Mouse (Mus musculus): ENCODE measurements around the gene Ttn.

Ttn gene

DNA sequence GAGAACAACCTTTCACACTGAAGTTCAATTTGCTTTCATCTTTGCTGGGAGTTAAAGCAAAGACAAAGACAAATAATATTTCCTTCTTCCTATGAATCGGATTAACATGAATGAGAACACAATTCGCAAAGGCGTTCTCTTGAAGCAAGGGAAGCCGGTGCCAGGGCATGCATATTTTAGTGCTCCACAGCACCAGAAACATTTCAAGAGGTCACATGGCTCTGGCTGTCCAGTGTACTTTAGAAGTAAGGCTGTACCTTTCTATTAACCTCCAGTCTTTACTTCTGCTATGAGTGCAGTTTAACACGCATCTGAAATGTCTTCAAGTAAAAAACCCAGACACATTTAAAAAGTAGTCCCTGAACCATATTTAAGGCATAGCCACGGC, 20.3 kb downstream of the Ttn start:
- no peak for DNase-seq

GRCm38 (mm10) chr2:76961420-76962044, 20.8 kb downstream of the Ttn start:
- no peak for DNase-seq

DNA sequence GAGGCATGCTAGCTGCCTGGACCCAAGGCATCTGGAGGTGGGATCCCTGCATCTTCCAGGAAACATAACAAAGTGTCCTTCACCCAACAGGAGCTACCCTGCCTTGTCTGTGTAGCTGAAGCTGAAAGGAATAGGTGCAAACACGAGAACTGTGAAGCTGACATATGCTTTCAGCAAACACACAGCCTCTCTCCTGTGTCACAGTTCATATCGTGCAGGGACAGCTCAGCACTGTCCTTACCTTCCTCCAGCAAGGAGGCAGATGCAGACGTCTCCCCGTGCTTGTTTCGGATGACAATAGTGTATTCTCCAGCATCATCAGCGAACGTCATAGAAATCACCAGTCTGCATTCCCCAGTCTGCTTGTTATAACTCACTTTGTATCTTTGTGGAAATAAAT, 32.6 kb downstream of the Ttn start:
- no peak for DNase-seq

DNA sequence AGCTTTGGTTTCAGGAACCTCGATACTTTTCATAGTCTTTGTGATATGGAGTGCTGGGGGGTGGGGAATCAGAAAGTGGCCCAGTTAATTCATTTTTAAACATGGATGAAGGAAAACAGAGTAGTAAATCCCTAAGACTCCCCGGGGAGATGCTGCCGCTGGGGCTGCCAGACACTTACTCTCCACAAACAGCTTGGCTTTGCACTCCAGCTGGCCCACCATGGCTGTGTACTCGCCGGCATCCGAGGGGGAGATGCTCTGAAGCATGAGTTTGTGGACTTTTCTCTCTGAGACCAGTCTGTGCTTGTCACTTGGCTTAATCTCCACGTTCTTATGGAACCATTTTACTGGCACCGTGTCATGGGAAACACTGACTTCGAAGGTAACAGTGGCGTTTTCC, 43.8 kb downstream of the Ttn start:
- no peak for DNase-seq

GRCm38 (mm10) chr2:76929718-76930117, 52.6 kb downstream of the Ttn start:
- DNase-seq = peak; percentile 65

GRCm38 (mm10) chr2:76928816-76929215, 53.5 kb downstream of the Ttn start:
- no peak for DNase-seq

GRCm38 (mm10) chr2:76928298-76928697, 54.0 kb downstream of the Ttn start:
- DNase-seq = no peak

DNA sequence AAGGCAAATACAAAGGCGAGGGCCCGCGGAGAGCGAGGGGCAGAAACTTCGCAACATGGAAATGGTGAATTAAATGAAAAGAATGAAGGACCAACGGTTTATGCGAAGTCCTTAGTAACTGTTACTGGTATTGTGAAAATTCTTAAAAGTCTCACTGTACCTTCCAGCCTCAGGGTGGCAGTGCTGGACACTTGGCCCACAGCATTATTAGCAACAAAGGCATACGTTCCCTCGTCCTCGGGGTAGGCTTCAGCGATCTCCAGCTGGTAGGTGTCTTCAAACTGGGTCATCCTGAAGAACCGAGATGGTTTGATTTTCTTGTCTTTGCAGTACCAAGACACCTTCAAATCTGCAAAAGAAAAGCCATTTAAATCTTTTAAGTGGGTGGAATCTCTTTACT, 55.4 kb downstream of the Ttn start:
- DNase-seq = no peak

DNA sequence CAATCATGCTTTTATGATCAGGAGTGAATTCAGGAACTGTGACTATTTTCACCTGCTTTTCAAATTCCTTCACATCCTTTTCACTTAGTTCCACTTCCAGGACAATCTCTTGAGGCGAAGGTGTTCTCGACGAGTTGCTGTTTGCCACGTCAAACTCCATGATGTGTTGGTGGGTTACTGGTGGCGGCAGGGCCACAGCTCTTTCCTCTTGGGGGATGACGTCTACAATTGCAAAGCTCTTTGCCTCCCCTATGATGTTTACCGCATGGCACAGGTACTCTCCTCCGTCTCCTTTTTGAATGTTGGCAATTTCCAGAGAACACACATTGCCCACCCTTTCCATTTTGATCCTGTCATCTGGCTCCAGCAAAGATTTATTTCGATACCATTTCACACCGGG, 67.4 kb downstream of the Ttn start:
- DNase-seq = no peak

DNA sequence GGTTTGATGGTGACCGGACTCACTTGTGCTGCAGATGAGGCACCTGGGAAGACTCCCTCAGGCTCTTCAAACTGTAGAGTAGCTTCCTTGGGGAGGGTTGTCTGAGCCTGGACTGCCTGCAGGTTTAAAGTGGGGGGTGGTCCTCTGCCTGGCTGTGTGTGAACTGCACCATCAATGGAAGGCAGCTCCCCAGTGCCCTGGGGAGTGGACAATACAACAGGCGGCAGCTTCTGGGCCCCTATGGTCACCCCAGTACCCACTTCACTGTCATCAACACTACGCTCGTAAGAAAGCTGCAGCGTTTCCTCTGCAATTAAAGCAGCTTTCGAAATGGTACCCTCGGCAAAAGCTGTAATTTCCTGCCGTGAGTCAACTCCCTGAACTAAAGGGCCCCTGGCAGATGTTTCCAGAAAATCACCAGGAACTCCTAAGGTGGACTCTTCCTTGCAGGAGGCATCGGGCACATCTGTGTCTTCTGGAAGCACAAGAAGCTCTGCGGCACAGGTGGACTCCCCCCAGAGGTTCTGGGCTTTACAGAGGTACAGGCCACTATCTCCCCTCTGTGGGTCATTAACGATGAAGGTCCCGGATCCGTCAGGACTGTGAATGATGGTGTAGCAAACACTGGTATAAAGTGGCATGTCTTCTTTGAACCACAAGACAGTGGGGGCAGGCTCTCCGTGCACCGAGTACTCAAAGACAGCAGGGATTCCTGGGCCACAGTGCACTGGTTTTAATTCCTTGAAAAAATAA, 73.5 kb downstream of the Ttn start:
- no peak for DNase-seq

GRCm38 (mm10) chr2:76903351-76903750, 79.0 kb downstream of the Ttn start:
- no peak for DNase-seq

- no peak for DNase-seq
Measured at GRCm38 (mm10) chr2:76901476-76902086, 80.8 kb downstream of the Ttn start.

DNA sequence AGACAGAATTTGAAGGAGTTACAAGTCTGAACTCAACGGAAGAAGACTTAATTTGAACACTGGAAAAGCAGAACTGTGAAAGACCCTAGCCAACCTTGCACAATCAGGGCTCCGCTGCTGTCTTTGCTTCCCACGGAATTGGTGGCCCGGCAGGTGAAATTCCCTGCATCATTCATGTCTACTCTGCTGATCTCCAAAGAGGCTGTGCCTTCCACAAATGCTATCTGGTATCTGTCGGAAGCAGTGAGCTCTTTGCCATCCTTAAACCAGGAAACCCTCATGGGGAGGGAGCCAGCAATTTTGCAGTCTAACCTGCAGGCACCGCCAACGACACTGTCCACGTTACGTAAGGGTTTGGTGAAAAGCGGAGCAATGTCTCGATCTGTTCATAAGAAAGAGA, 82.5 kb downstream of the Ttn start:
- no peak for DNase-seq

DNA sequence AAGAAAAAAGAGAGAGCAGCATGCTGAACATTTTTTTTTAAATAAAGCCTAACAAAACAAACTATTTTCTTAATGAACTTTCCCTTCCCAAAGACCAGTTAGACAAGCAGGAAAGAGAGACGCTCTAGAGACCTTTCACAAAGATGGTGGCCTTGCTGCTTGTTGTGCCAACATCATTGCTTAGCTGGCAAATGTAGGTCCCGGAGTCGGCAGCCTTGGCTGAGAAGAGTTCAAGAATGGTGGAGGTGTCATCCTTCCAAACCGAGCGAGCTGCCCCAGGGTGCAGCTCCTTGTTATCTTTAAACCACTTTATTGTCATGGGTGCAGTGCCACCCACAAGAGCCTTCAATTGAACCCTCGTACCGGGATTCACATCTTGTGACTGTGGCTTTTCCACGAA, 85.4 kb downstream of the Ttn start:
- no peak for DNase-seq

GRCm38 (mm10) chr2:76895327-76895726, 87.0 kb downstream of the Ttn start:
- DNase-seq = no peak

DNA sequence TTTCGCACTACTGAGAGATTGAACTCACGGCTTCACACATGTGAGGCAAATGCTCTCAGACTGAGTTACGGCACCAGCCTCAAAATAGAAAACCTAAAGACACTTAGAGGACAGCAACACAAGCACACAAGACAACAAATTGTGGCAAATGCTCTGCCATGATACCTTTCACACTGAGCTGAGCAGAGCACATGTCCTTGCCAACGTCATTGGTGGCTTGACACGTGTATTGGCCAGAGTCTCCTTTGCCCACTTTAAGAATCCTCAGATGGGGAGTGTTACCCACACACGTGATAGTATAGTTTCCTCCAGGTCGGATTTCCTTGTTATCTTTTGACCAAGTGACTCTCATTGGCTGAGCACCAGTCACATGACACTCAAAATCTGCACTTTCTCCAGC, 93.6 kb downstream of the Ttn start:
- DNase-seq = no peak

- no peak for DNase-seq
Measured at GRCm38 (mm10) chr2:76885855-76886254, 96.5 kb downstream of the Ttn start.

DNA sequence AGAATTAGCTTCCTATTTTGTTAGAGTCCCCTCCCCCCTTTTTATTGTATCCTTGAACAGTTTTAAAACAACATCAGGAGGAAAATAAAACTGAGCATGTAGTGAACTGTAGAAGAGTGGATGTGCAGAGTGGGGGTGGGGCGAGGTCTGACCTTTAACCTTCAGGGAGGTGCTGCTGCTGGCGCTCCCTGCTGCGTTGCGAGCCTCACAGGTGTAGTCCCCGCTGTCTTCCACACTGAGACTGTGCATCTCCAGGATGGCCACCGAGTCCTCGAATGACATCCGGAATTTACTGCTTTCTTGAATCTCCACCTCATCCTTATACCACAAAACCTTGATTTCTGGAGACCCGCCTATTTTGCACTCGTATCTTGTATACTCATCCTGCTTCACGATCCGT, 100.9 kb downstream of the Ttn start:
- no peak for DNase-seq

- no peak for DNase-seq
Measured at GRCm38 (mm10) chr2:76875587-76875986, 106.8 kb downstream of the Ttn start.

GRCm38 (mm10) chr2:76866928-76867327, 115.4 kb downstream of the Ttn start:
- DNase-seq = no peak

DNA sequence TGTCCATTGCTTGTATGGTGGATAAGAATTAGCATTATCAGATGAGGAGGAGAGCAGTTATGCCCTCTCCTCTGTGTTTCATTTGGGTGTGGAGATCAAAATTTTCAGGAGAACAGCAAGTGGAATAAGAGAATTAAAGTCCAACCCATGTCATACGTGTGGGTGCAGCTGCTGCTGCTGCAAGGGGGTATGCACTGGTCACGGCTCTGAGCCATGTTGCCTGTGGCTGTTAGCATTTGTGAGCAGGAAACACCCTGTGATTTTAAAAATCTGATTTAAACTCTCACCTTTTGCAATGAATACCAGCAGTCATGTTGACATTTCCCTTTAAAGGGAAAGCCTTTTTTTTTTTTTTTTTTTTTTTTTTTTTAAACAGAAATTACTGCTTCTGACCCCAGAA, 116.8 kb downstream of the Ttn start:
- no peak for DNase-seq

GRCm38 (mm10) chr2:76861327-76861726, 121.0 kb downstream of the Ttn start:
- no peak for DNase-seq

- no peak for DNase-seq
Measured at GRCm38 (mm10) chr2:76850066-76850465, 132.3 kb downstream of the Ttn start.

- DNase-seq = no peak
Measured at GRCm38 (mm10) chr2:76843162-76843561, 139.2 kb downstream of the Ttn start.

DNA sequence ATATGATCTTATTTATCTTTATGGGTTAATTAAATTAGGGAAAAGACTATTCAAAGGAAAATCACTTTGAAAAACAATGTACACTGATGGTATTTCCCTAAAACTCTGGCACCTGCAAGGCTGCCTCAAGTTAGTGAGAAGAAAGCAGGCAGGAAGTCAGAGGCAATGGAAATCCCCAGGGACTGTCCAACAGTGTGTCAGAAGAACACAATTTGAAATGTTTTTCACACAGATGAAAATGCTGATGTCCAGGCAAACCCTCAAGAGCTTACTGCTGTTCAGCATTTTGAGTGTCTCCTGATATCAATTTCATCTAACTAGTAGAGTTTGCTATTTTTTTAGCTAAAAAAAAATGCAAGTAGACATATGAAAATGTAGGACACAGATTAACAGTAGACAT, 161.9 kb downstream of the Ttn start:
- no peak for DNase-seq

Data from right cerebral cortex, postnatal 4 days (tissue).